Mouse (Mus musculus) neural tube, embryonic 11.5 days (tissue): Measurements from ENCODE around the gene Mien1. TPM values are rescaled to one million over a fixed set of nuclear protein-coding genes. Genes with fewer than 3 reads are reported as not detected.

Experiments used
- ATAC-seq: fragments of 200-750 bp; cut with Nextera tagmentation; 2 replicates; pipeline ENCODE4 v1.8.0; 2017; ENCODE audit warnings: moderate number of reproducible peaks, mild to moderate bottlenecking, moderate TSS enrichment, moderate library complexity; ENCODE audit not compliant: insufficient read depth, low FRiP score, low TSS enrichment
- DNase-seq: peaks from one replicate; pipeline ENCODE4 v3.0.0-alpha.2; 2015; ENCODE audit warnings: low spot score
- H3K27ac ChIP-seq: fragments of 300-500 bp; sonication (generic); 2 replicates; pipeline ENCODE4 v1.5.1; 2014; ENCODE audit warnings: low read depth, mild to moderate bottlenecking, low read length
- H3K27me3 ChIP-seq: fragments of 300-500 bp; sonication (generic); 2 replicates; pipeline ENCODE4 v1.6.1; 2014; ENCODE audit warnings: mild to moderate bottlenecking, low read length, mixed read lengths; ENCODE audit not compliant: control insufficient read depth, insufficient read depth
- H3K36me3 ChIP-seq: fragments of 300-500 bp; sonication (generic); 2 replicates; pipeline ENCODE4 v1.6.1; 2014; ENCODE audit warnings: mild to moderate bottlenecking, low read length, moderate library complexity, mixed read lengths; ENCODE audit not compliant: control insufficient read depth, insufficient read depth
- H3K4me1 ChIP-seq: fragments of 300-500 bp; sonication (generic); 2 replicates; pipeline ENCODE4 v1.6.1; 2014; ENCODE audit warnings: low read length, mixed read lengths; ENCODE audit not compliant: control insufficient read depth, insufficient read depth
- H3K4me2 ChIP-seq: fragments of 300-500 bp; sonication (generic); 2 replicates; pipeline ENCODE4 v1.6.1; 2014; ENCODE audit warnings: low read depth, mild to moderate bottlenecking, moderate library complexity
- H3K4me3 ChIP-seq: fragments of 300-500 bp; sonication (generic); 2 replicates; pipeline ENCODE4 v1.5.1; 2014; ENCODE audit warnings: low read depth, low read length
- H3K9ac ChIP-seq: fragments of 300-500 bp; sonication (generic); 2 replicates; pipeline ENCODE4 v1.6.1; 2014; ENCODE audit warnings: mild to moderate bottlenecking, low read length
- H3K9me3 ChIP-seq: fragments of 300-500 bp; sonication (generic); 2 replicates; pipeline ENCODE4 v1.6.1; 2016; ENCODE audit warnings: low read length; ENCODE audit not compliant: control insufficient read depth
- WGBS: fragments of 180-500 bp; shearing (Covaris S2); extraction: QIAGEN DNeasy Blood & Tissue Kit; methylation state at CpG from one replicate; pipeline ENCODE4 v1.1.7; 2014; 5-methylcytosine and 5-hydroxymethylcytosine counted together
- polyA plus RNA-seq: library from polyadenylated mRNA; unstranded; fragments of >200 nt; fragmentation: Nextera tagmentation; extraction: Ambion mirVana; gene quantifications from 2 replicates; pipeline ENCODE4 v1.2.1, GENCODE M21; 2014

Gene Mien1
- polyA plus RNA-seq, 1 experiment from 2014 or later: 151 TPM

DNA sequence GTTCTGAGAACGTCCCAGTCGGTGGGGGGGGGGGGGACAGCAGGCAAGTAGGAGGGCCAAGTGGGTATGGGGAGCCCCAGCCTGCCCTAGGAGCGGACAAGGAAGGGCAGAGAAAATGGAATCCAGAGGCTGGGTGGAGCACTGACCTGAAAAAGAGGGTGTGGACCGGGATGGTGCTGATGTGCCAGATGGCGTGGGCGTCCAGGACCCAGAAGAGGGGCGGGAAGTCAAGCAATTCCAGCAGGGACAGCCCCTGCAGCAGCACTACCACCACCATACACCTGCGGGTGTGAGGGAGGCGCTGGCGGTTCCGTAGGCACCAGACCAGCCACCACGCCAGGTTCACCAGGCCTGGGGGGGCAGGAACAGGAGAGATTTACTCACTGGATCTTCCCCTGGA is 48.6 kb downstream of the Mien1 start:
- Histone ChIP-seq H3K27ac (no peak overlapping the region), H3K27me3 (peaks cover 31% of the 10 kb centered on the region), H3K4me2 (no peak overlapping the region), H3K36me3 (no peaks in the 10 kb centered on the region), H3K4me3 (no peak overlapping the region), H3K4me1 (no peaks in the 10 kb centered on the region), H3K9me3 (no peaks in the 10 kb centered on the region), H3K9ac (no peak overlapping the region)
- DNase-seq (no peak), ATAC-seq (no peak)
- WGBS: 64% methylated on average over 8 of the region's 12 CpGs

DNA sequence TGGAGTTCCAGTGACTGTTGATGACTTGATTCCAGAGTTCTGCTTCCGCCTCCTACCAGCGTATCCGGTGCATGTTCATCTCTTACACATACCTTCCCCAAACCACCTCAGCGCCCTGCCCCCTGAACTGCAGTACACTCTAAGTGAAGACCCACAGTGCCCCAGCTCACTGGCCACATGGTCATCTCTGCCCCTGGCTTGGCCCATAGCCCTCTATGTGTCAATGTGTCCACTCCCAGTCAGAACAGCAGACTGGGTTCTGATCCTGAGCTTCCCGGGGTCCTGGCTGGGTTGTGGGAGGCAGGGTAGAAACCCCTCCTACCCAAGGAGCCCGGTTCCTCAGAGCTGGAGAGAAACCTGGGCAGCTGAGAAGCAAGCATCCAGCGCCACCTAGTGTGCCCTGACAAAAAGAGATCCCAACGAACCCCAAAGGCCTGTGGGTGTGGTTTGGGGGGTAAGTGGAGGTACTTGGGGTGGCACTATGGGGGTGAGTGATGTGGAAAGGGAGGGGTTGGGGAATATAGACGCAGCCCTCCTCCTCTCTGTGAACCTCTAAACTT is 49.5 kb downstream of the Mien1 start:
- WGBS: 19% methylated on average over 9 of the region's 9 CpGs

DNA sequence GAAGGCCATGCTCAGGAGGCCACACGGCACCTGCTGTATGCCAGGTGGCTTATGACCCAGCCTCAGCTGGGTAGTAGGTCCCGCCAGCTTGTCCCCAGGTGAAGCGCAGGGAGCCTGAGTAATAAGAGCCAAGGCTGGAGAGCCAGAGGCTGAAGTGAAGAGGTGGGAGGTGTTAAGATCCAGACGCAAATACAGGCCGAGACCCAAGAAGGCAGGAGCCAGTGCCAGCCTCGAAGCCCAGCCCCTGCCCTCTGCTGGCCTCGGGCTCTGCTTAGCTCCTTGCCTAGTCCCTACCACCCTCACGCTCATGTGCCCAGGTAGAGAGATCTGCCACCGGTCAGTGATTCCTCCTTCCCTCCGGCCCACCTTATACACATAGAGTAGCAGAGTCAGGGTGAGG is 50.5 kb downstream of the Mien1 start:
- 64% methylated on average over 10 of the region's 10 CpGs for WGBS
- no peaks in the 10 kb centered on the region for H3K9me3 ChIP-seq
- H3K27ac ChIP-seq: no peak overlapping the region
- H3K4me3 ChIP-seq: no peak overlapping the region
- no peak for DNase-seq
- H3K36me3 ChIP-seq: no peaks in the 10 kb centered on the region
- peaks cover 33% of the 10 kb centered on the region for H3K27me3 ChIP-seq
- H3K9ac ChIP-seq: no peak overlapping the region
- H3K4me2 ChIP-seq: no peak overlapping the region
- no peak for ATAC-seq
- no peaks in the 10 kb centered on the region for H3K4me1 ChIP-seq

More for the DNA sequence above, 49.5 kb downstream of the Mien1 start:
- Histone ChIP-seq H3K4me2 (no peak overlapping the region), H3K4me1 (no peaks in the 10 kb centered on the region), H3K4me3 (no peak overlapping the region), H3K9ac (no peak overlapping the region), H3K27ac (no peak overlapping the region), H3K9me3 (no peaks in the 10 kb centered on the region), H3K36me3 (no peaks in the 10 kb centered on the region), H3K27me3 (peaks cover 31% of the 10 kb centered on the region)
- ATAC-seq (no peak), DNase-seq (peak; percentile 60)

Other genes with a start within 250 kb of the Mien1 start
- 74.6 and 75.3 TPM in 2 replicates for gene Med1, start 245.7 kb downstream of the Mien1 start, polyA plus RNA-seq
- gene Cdk12, start 235.9 kb downstream of the Mien1 start, polyA plus RNA-seq: 13.1 TPM in 2 replicates
- gene Neurod2, start 109.3 kb downstream of the Mien1 start, polyA plus RNA-seq: 1.2 TPM in 2 replicates
- 0.15 TPM in 1 of 2 replicates, not detected in the other for gene Ppp1r1b, start 90.6 kb downstream of the Mien1 start, polyA plus RNA-seq
- gene Stard3, start 80.6 kb downstream of the Mien1 start, polyA plus RNA-seq: 39.7 and 45.6 TPM in 2 replicates
- gene Tcap, start 55.2 kb downstream of the Mien1 start, polyA plus RNA-seq: 3.1 and 3.9 TPM in 2 replicates
- 0.40 and 0.91 TPM in 2 replicates for gene Pnmt, start 52.5 kb downstream of the Mien1 start, polyA plus RNA-seq
- 6.7 and 7.2 TPM in 2 replicates for gene Pgap3, start 38.5 kb downstream of the Mien1 start, polyA plus RNA-seq
- 22.3 and 24.5 TPM in 2 replicates for gene Erbb2, start 26.5 kb downstream of the Mien1 start, polyA plus RNA-seq
- gene Grb7, start 7.4 kb upstream of the Mien1 start, polyA plus RNA-seq: 1.4 and 1.9 TPM in 2 replicates
- not detected in 2 replicates for gene Ikzf3, start 107.0 kb upstream of the Mien1 start, polyA plus RNA-seq
- 0.16 TPM in 1 of 2 replicates, not detected in the other for gene Zpbp2, start 112.1 kb upstream of the Mien1 start, polyA plus RNA-seq
- gene Ormdl3, start 148.4 kb upstream of the Mien1 start, polyA plus RNA-seq: 11.1 and 14.5 TPM in 2 replicates
- gene Lrrc3c, start 159.3 kb upstream of the Mien1 start, polyA plus RNA-seq: not detected in 2 replicates
- 0.64 and 1.5 TPM in 2 replicates for gene Gm12355, start 186.7 kb upstream of the Mien1 start, polyA plus RNA-seq
- gene Gsdma3, start 187.4 kb upstream of the Mien1 start, polyA plus RNA-seq: not detected in 2 replicates
- gene Gsdma2, start 207.8 kb upstream of the Mien1 start, polyA plus RNA-seq: 0.17 TPM in 1 of 2 replicates, not detected in the other
- not detected in 2 replicates for gene Gsdma, start 225.4 kb upstream of the Mien1 start, polyA plus RNA-seq
- 172 TPM in 2 replicates for gene Psmd3, start 243.6 kb upstream of the Mien1 start, polyA plus RNA-seq